Mouse (Mus musculus): ENCODE data around the gene Smim4. TPM values are rescaled to one million over a fixed set of nuclear protein-coding genes. Genes with fewer than 3 reads are reported as not detected.
A peak's percentile ranks its signal among the peaks of the same experiment; 100 is the strongest.

Smim4 gene
- total and polyA plus RNA-seq, 3 experiments = 61.1 to 81.7 (median 81.3) TPM

- Histone ChIP-seq H3K27me3 (ENCODE audit: control insufficient read depth, insufficient read depth, low read length) (no peaks in the 10 kb centered on the region), H3K4me3 (peak overlapping the region; percentile 55), H3K9ac (ENCODE audit: low read depth, low read length) (no peak overlapping the region), H3K4me1 (ENCODE audit: control insufficient read depth, insufficient read depth, low read length) (peaks cover 7% of the 10 kb centered on the region), H3K36me3 (ENCODE audit: control insufficient read depth, insufficient read depth, low read length) (peaks cover 2% of the 10 kb centered on the region; the same call in 1 of the 2 replicates), H3K27ac (peak overlapping the region; percentile 64), H3K79me2 (replicated peaks; ENCODE audit: control insufficient read depth, insufficient read depth, low read length) (no peaks in the 10 kb centered on the region)
- intact Hi-C loops (cut with DNase I) = loop anchor here (2.0 to 5.0 kb wide), 2 partner anchors 65 to 123 kb away; partner anchors contain the start of genes Bap1 and Phf7
- peak; percentile 4 to 21 for DNase-seq
- TF ChIP-seq CTCF (IDR thresholded peaks at IDR 0.05) (no peak), EP300 (IDR thresholded peaks at IDR 0.05; ENCODE audit: insufficient read depth, low read depth, low read length) (no peak), POLR2A (IDR thresholded peaks at IDR 0.05; ENCODE audit: insufficient read depth, low read depth, low read length) (no peak)
- 65% methylated on average over 15 of the region's 15 CpGs for WGBS
Observed at GRCm38 (mm10) chr14:31129326-31130235, 825 bp upstream of the Smim4 start.

DNA sequence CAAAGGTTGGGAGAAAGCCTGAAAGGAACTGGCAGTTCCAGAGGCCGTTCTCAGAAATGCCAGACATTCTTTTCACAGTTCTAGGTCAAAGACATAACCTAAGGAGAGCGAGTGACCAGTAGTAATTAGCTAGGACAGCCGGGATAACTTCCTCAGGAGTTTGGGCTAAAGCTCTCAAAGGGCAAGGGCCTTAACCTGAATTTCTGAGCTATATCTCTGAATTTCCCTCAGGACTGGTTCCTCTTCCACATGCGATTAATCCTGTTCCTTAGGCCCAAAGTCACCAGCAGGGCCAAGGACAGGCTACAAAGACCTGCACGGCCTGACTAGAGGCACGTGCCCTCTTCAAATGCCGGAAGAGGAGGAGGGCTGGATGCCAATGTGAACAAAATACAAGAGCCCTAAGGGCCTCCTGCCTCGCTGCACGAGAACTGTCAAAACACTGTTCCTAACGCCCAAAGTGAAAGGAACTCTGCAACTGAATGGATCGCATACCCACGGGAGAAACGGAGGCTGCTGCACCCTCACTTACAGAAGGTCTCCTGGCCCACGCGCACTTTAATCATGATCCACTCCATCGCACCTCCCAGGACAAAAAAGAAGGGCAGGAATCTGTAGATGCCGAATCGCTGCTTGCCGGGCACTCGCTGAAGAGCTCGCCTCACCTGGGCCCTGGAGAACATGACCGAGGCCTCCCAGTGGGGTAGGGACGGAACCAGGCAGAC lies 493 bp downstream of the Smim4 start:
- 1% methylated on average over 23 of the region's 23 CpGs for WGBS
- H3K4me1 ChIP-seq (ENCODE audit: control insufficient read depth, insufficient read depth, low read length) = peaks cover 7% of the 10 kb centered on the region
- H3K9ac ChIP-seq (ENCODE audit: low read depth, low read length) = peak overlapping the region; percentile 74
- H3K79me2 ChIP-seq (replicated peaks; ENCODE audit: control insufficient read depth, insufficient read depth, low read length) = no peaks in the 10 kb centered on the region
- intact Hi-C loops (cut with DNase I) = loop anchor here (2.0 kb wide), 1 partner anchor 67 kb away; no protein-coding TSS in a partner anchor
- H3K4me3 ChIP-seq = peak overlapping the region; percentile 82
- H3K27ac ChIP-seq = peak overlapping the region; percentile 90
- H3K27me3 ChIP-seq (ENCODE audit: control insufficient read depth, insufficient read depth, low read length) = no peaks in the 10 kb centered on the region
- H3K36me3 ChIP-seq (ENCODE audit: control insufficient read depth, insufficient read depth, low read length) = peaks cover 2% of the 10 kb centered on the region; the same call in 1 of the 2 replicates
- no peak; the same call in 1 of the 2 replicates for TF ChIP-seq POLR2A (IDR thresholded peaks at IDR 0.05; ENCODE audit: insufficient read depth, low read depth, low read length)
- peak; percentile 28; the same call in 1 of the 2 replicates for TF ChIP-seq EP300 (IDR thresholded peaks at IDR 0.05; ENCODE audit: insufficient read depth, low read depth, low read length)
- no peak for TF ChIP-seq CTCF (IDR thresholded peaks at IDR 0.05)
- peak; percentile 70 to 78 for DNase-seq

GRCm38 (mm10) chr14:31126826-31127225 lies 1.9 kb downstream of the Smim4 start:
- TF ChIP-seq CTCF (IDR thresholded peaks at IDR 0.05) (no peak), POLR2A (IDR thresholded peaks at IDR 0.05; ENCODE audit: insufficient read depth, low read depth, low read length) (no peak), EP300 (IDR thresholded peaks at IDR 0.05; ENCODE audit: insufficient read depth, low read depth, low read length) (no peak)
- Histone ChIP-seq H3K4me3 (no peak overlapping the region; the same call in 1 of the 2 replicates), H3K79me2 (replicated peaks; ENCODE audit: control insufficient read depth, insufficient read depth, low read length) (no peaks in the 10 kb centered on the region), H3K4me1 (ENCODE audit: control insufficient read depth, insufficient read depth, low read length) (peaks cover 6% of the 10 kb centered on the region), H3K27me3 (ENCODE audit: control insufficient read depth, insufficient read depth, low read length) (no peaks in the 10 kb centered on the region), H3K9ac (ENCODE audit: low read depth, low read length) (no peak overlapping the region), H3K27ac (no peak overlapping the region; the same call in 1 of the 2 replicates), H3K36me3 (ENCODE audit: control insufficient read depth, insufficient read depth, low read length) (peaks cover 2% of the 10 kb centered on the region; the same call in 1 of the 2 replicates)
- no peak for DNase-seq
- 82% methylated on average over 8 of the region's 8 CpGs for WGBS
- intact Hi-C loops (cut with DNase I) = no loop called here

DNA sequence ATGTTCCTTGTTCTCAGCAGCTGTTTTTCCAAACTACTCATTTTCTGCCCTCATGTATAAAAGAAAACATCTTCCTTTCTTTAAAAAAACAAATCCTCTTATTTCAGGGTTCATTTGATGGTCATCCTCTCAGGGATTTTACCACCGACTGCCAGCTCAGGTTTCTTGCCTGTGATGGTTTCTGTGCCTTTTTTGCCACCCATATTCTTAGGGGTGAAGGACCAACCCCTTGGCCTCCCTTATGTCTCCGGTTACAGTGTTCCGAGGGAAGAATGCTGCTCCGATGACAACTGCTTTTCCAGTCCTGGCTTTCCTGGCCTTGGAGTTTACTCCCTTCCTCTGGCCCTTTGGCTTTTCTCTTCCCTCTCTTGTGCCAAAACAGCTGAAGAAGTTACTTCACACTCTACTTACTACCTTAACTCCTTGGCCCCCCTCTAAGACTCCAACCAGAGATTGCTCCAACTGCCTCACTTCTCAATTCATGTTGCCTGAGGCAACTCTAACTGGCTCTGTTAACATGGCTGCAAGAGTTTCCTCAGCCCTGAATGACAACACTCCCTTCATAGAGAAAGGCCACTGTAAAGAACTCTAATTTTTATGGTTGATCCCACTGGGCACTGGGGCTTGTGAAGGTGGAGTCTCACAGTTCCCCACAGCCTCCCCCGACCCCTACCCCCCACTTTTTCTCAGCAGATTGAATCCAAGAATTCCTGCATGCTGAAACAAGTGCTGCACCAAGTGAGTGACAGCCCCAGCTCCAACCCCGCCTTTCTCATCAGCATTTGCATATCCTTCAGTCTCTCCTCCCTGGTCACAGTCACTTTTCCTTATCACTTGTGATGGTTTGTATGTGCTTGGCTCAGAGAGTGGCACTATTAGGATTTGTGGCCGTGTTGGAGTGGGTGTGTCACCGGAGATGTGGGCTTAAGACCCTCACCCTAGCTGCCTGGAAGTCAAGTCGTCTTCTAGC lies 3.4 kb downstream of the Smim4 start:
- 51% methylated on average over 9 of the region's 9 CpGs for WGBS
- Histone ChIP-seq H3K4me3 (no peak overlapping the region), H3K79me2 (replicated peaks; ENCODE audit: control insufficient read depth, insufficient read depth, low read length) (no peaks in the 10 kb centered on the region), H3K27ac (no peak overlapping the region), H3K27me3 (ENCODE audit: control insufficient read depth, insufficient read depth, low read length) (no peaks in the 10 kb centered on the region), H3K4me1 (ENCODE audit: control insufficient read depth, insufficient read depth, low read length) (peaks cover 6% of the 10 kb centered on the region), H3K9ac (ENCODE audit: low read depth, low read length) (no peak overlapping the region), H3K36me3 (ENCODE audit: control insufficient read depth, insufficient read depth, low read length) (peaks cover 2% of the 10 kb centered on the region; the same call in 1 of the 2 replicates)
- intact Hi-C loops (cut with DNase I) = no loop called here
- TF ChIP-seq POLR2A (IDR thresholded peaks at IDR 0.05; ENCODE audit: insufficient read depth, low read depth, low read length) = no peak
- no peak for TF ChIP-seq EP300 (IDR thresholded peaks at IDR 0.05; ENCODE audit: insufficient read depth, low read depth, low read length)
- TF ChIP-seq CTCF (IDR thresholded peaks at IDR 0.05) = no peak
- no peak for DNase-seq

DNA sequence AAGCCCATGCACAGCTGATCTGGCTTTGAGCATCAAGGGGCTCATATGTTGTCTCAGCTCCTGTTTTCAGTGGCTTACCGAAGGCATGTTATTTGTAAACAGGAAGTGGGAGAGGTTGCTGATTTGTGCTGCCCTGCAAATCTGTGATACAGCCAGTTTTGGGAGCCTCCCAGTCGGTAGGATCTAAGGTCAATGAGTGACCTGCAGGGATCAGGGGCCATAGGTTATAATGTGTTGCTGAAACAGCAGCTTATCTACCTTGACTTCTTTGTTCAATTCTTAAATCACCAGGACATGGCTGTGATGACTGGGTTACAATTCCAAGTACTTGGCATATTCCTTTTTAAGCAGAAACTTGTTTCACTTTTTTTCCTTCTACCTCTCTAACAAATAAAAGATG lies 13.2 kb downstream of the Smim4 start:
- Histone ChIP-seq H3K36me3 (ENCODE audit: control insufficient read depth, insufficient read depth, low read length) (peaks cover 18% of the 10 kb centered on the region), H3K9ac (ENCODE audit: low read depth, low read length) (no peak overlapping the region), H3K4me1 (ENCODE audit: control insufficient read depth, insufficient read depth, low read length) (no peaks in the 10 kb centered on the region), H3K27me3 (ENCODE audit: control insufficient read depth, insufficient read depth, low read length) (no peaks in the 10 kb centered on the region), H3K27ac (no peak overlapping the region), H3K4me3 (no peak overlapping the region), H3K79me2 (replicated peaks; ENCODE audit: control insufficient read depth, insufficient read depth, low read length) (no peaks in the 10 kb centered on the region; the same call in 1 of the 2 replicates)
- intact Hi-C loops (cut with DNase I) = no loop called here
- WGBS = 51% methylated on average over 2 of the region's 2 CpGs
- no peak for TF ChIP-seq CTCF (IDR thresholded peaks at IDR 0.05)
- no peak for TF ChIP-seq POLR2A (IDR thresholded peaks at IDR 0.05; ENCODE audit: insufficient read depth, low read depth, low read length)
- TF ChIP-seq EP300 (IDR thresholded peaks at IDR 0.05; ENCODE audit: insufficient read depth, low read depth, low read length) = no peak
- no peak for DNase-seq

All from heart, adult 2 months (tissue).